8 mouse cellular contexts compared by ENCODE assay signal in genomic region chr14:121446951-121447350, GRCm38 (mm10). TPM values are rescaled to one million over a fixed set of nuclear protein-coding genes. Genes with fewer than 3 reads are reported as not detected.
DNase-seq lines count a peak whose midpoint lies in the region; ATAC-seq and TF ChIP-seq lines count a peak whose summit lies in the region.

No protein-coding gene starts in this region.

- H3K27ac ChIP-seq in kidney, embryonic 16.5 days (ENCODE audit: low read length) = no peak overlapping the region
- no peak overlapping the region for H3K27ac ChIP-seq in kidney, adult 2 months (ENCODE audit: insufficient read depth, low read depth, low read length)
- H3K27ac ChIP-seq in forebrain, embryonic 11.5 days (ENCODE audit: low read depth, low read length) = no peak overlapping the region
- peak overlapping the region; percentile 82 for H3K27ac ChIP-seq in liver, embryonic 12.5 days

- no peak for TF ChIP-seq CTCF in kidney, adult 2 months (conservative IDR thresholded peaks at IDR 0.05; ENCODE audit: insufficient read depth, insufficient read length, low read depth, low read length)
- no peak for TF ChIP-seq CTCF in brain, embryonic 14.5 days (IDR thresholded peaks at IDR 0.05; ENCODE audit: borderline replicate concordance, extremely low read depth, insufficient read depth, insufficient read length)

- H3K4me1 ChIP-seq in kidney, embryonic 16.5 days (ENCODE audit: insufficient read depth, low read length) = 0 out of 2 replicates have a peak, but pooled peaks cover 3% of the 10 kb centered on the region
- H3K4me1 ChIP-seq in kidney, adult 2 months (ENCODE audit: control insufficient read depth, insufficient read depth, low read length) = no peaks in the 10 kb centered on the region
- no peaks in the 10 kb centered on the region; the same call in 1 of the 2 replicates for H3K4me1 ChIP-seq in forebrain, embryonic 11.5 days (replicated peaks; ENCODE audit: control insufficient read depth, insufficient read depth, low read length)
- H3K4me1 ChIP-seq in liver, embryonic 12.5 days = peaks cover 45% of the 10 kb centered on the region

- H3K36me3 ChIP-seq in kidney, embryonic 16.5 days (ENCODE audit: insufficient read depth, low read length) = no peaks in the 10 kb centered on the region
- H3K36me3 ChIP-seq in kidney, adult 2 months (ENCODE audit: control insufficient read depth, insufficient read depth, low read length) = no peaks in the 10 kb centered on the region
- H3K36me3 ChIP-seq in forebrain, embryonic 11.5 days (ENCODE audit: control insufficient read depth, insufficient read depth, low read length) = no peaks in the 10 kb centered on the region
- no peaks in the 10 kb centered on the region for H3K36me3 ChIP-seq in liver, embryonic 12.5 days

- no peaks in the 10 kb centered on the region for H3K27me3 ChIP-seq in kidney, embryonic 16.5 days (ENCODE audit: insufficient read depth, low read length)
- H3K27me3 ChIP-seq in kidney, adult 2 months (replicated peaks; ENCODE audit: control insufficient read depth, insufficient read depth, low read length) = no peaks in the 10 kb centered on the region
- H3K27me3 ChIP-seq in forebrain, embryonic 11.5 days (ENCODE audit: control insufficient read depth, insufficient read depth, low read length) = no peaks in the 10 kb centered on the region
- H3K27me3 ChIP-seq in liver, embryonic 12.5 days (replicated peaks) = no peaks in the 10 kb centered on the region

- H3K4me3 ChIP-seq in kidney, embryonic 16.5 days (ENCODE audit: low read length) = no peak overlapping the region
- H3K4me3 ChIP-seq in kidney, adult 2 months (ENCODE audit: insufficient read depth, low read depth, low read length) = no peak overlapping the region
- H3K4me3 ChIP-seq in forebrain, embryonic 11.5 days (ENCODE audit: low read depth, low read length) = no peak overlapping the region
- H3K4me3 ChIP-seq in liver, embryonic 12.5 days = peak overlapping the region; percentile 48

- peak; percentile 81 for ATAC-seq in kidney, embryonic 16.5 days (ENCODE audit: low FRiP score, low TSS enrichment)
- ATAC-seq in forebrain, embryonic 11.5 days (replicated peaks; ENCODE audit: low FRiP score) = peak; percentile 89
- peak; percentile 95 for ATAC-seq in liver, embryonic 12.5 days

- TF ChIP-seq POLR2A in kidney, adult 2 months (IDR thresholded peaks at IDR 0.05; ENCODE audit: low read depth, low read length) = no peak
- no peak for TF ChIP-seq POLR2A in brain, embryonic 14.5 days (IDR thresholded peaks at IDR 0.05; ENCODE audit: borderline replicate concordance, extremely low read depth, insufficient read depth, insufficient read length, poor library complexity, severe bottlenecking)

- H3K9ac ChIP-seq in kidney, embryonic 16.5 days (replicated peaks; ENCODE audit: low read length) = no peak overlapping the region
- H3K9ac ChIP-seq in forebrain, embryonic 11.5 days (ENCODE audit: low read length) = no peak overlapping the region
- peak overlapping the region; percentile 42; the same call in 1 of the 2 replicates for H3K9ac ChIP-seq in liver, embryonic 12.5 days

- H3K9me3 ChIP-seq in kidney, embryonic 16.5 days (ENCODE audit: low read length) = no peaks in the 10 kb centered on the region
- H3K9me3 ChIP-seq in forebrain, embryonic 11.5 days (ENCODE audit: control insufficient read depth, low read length) = no peaks in the 10 kb centered on the region
- H3K9me3 ChIP-seq in liver, embryonic 12.5 days (replicated peaks) = no peaks in the 10 kb centered on the region

- H3K4me2 ChIP-seq in kidney, embryonic 16.5 days (replicated peaks; ENCODE audit: low read depth, low read length) = no peak overlapping the region
- H3K4me2 ChIP-seq in forebrain, embryonic 11.5 days (ENCODE audit: low read depth, low read length, severe bottlenecking) = peak overlapping the region; percentile 46; the same call in 1 of the 2 replicates
- peak overlapping the region; percentile 68 for H3K4me2 ChIP-seq in liver, embryonic 12.5 days

- 17% methylated on average over 9 of the region's 9 CpGs for WGBS in kidney, embryonic 16.5 days
- 21% methylated on average over 9 of the region's 9 CpGs for WGBS in kidney, adult 2 months
- WGBS in forebrain, embryonic 11.5 days = 19% methylated on average over 9 of the region's 9 CpGs
- WGBS in liver, embryonic 12.5 days (ENCODE audit: insufficient replicate concordance) = 4% methylated on average over 9 of the region's 9 CpGs

- no peak for DNase-seq in kidney, adult 2 months
- DNase-seq in brain, embryonic 14.5 days (ENCODE audit: low read depth) = peak; percentile 80
- peak; percentile 71 for DNase-seq in forebrain, embryonic 11.5 days (ENCODE audit: low spot score)
- DNase-seq in urinary bladder, adult 18-20 months (ENCODE audit: low spot score in 2 of 2) = no peak
- no peak for DNase-seq in ovary, postnatal 14 days (ENCODE audit: low spot score)
- no peak for DNase-seq in right cerebral cortex, postnatal 14 days

RNA-seq across cellular contexts. Expression of gene Slc15a1, which starts 58.1 kb away (rescaled TPM):
- 0.49 and 0.76 TPM in 2 replicates for polyA plus RNA-seq in kidney, embryonic 16.5 days (2015; fragmentation: Nextera tagmentation; extraction: Ambion mirVana)
- 0.11 and 0.27 TPM in 2 replicates for polyA plus RNA-seq in kidney, adult 2 months (2012; rRNA removed)
- polyA plus RNA-seq in brain, embryonic 14.5 days (2012; rRNA removed) = 0.03 and 0.07 TPM in 2 replicates
- polyA plus RNA-seq in forebrain, embryonic 11.5 days (2014; fragmentation: Nextera tagmentation; extraction: Ambion mirVana) = not detected in 2 replicates
- not detected in 2 replicates for polyA plus RNA-seq in liver, embryonic 12.5 days (2016; fragmentation: Nextera tagmentation; extraction: Ambion mirVana)

Comparison
In these comparisons a context has a peak if more than half of its experiments do, and no peak if none do; other contexts are left out.
1. DNase-seq: peak in brain, embryonic 14.5 days (single experiment) and forebrain, embryonic 11.5 days (single experiment); none in kidney, adult 2 months (single experiment), urinary bladder, adult 18-20 months (0 of 2), ovary, postnatal 14 days (single experiment) and right cerebral cortex, postnatal 14 days (single experiment).
2. Peak in every context shown above with its lines, with median percentiles within 50 percentile points of each other: ATAC-seq.